Mouse (Mus musculus) B cell, adult 2 months (primary cell): ENCODE data around the gene Igfbp1.

Experiments used
- DNase-seq, 2 experiments: peaks; one replicate each; pipeline ENCODE4 v3.0.0; 2022

Igfbp1 gene

DNA sequence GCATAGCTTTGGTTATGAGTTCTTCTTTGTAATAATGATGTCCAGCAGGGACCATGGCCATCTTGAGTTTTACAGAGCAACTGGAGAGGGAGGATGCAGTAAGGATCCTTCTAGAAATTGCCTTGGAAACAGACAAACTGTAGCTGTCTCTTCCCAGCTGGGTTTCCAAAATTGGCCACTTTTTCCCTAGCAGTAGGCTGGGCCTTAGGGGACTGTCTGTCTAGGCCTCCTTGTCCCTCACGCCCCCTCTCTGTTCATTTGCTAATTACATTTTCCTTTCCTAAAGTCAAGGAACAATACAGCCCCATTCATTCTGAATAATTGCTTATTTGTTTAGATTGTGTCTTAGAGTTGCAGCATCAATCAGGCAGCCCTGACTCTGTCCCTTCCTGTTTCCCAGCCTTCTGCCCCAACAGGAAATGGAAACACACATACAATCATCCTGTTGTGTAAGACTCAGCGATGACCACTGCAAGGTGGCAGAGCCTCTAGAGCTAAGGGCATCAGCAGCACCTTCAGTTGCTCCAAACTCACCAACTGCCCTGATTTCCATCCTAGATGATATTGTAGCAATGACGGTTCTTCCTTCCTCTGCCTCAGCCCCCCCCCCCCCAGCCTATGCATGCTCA lies 37.5 kb downstream of the Igfbp1 start:
- no peak for DNase-seq

GRCm38 (mm10) chr11:7236751-7237150 lies 39.2 kb downstream of the Igfbp1 start:
- DNase-seq, result no peak

- DNase-seq, result no peak
Observed at GRCm38 (mm10) chr11:7237712-7238111, 40.1 kb downstream of the Igfbp1 start.

GRCm38 (mm10) chr11:7238546-7238945 lies 41.0 kb downstream of the Igfbp1 start:
- no peak for DNase-seq

- DNase-seq, result no peak
Observed at GRCm38 (mm10) chr11:7239041-7239740, 41.6 kb downstream of the Igfbp1 start.

- DNase-seq, result no peak
Observed at GRCm38 (mm10) chr11:7244782-7245181, 47.2 kb downstream of the Igfbp1 start.

GRCm38 (mm10) chr11:7250415-7250814 lies 52.8 kb downstream of the Igfbp1 start:
- no peak for DNase-seq

- no peak for DNase-seq
Observed at GRCm38 (mm10) chr11:7250870-7251269, 53.3 kb downstream of the Igfbp1 start.
